Mouse (Mus musculus) cerebellum, postnatal 14 days (tissue): ENCODE data around the gene Musk.
A peak's percentile ranks its signal among the peaks of the same experiment; 100 is the strongest.

Experiments used
- DNase-seq, 2 experiments: peaks; one replicate each; pipeline ENCODE4 v3.0.0; 2021; ENCODE audit warnings: mixed read lengths in 2 of 2

Musk gene

DNA sequence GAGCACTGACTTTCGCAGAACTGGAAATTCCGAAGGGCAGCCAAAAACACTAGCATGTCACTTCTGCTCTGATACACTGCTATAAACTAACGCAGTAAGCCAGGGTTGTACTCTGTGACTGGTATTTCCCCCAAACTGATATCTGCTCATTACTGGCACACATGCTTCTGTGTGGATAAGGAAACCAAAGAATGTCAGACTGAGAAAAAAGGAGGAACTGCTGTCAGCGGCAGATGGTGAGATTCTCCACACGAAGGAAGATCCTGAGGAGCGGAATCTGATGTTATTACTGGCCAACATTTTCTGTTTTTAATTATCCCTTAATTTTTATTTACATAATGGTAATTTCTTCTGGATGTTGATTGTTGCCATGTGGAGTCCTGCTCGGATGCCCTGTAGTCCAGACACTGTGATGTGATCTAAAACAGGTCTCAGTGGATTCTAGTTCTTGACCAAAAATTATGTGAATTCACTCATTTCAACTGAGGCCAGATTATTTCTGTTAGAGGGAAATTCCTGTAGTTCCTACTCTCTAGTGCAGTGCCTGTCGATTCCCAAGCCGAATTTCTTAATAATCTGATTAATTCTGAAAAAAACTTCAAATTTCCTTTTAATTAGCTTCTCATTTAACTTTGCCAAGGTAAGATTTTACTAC lies 137.6 kb downstream of the Musk start:
- DNase-seq, result peak in 1 of 2 experiments; percentile 8
